Mouse (Mus musculus) C2C12 (cell line): ENCODE measurements at regions not wholly inside any gene's neighbourhood (a gene's known extent, or its start where the extent isn't known, plus 50 kb on each side); places are given as distances from the start of the nearest gene placed in this dataset.

Experiments used
- H3K27me3 ChIP-seq: one replicate; pipeline ENCODE4 v1.6.1; 2011; ENCODE audit not compliant: control insufficient read depth, insufficient read depth, insufficient read length
- H3K36me3 ChIP-seq: one replicate; pipeline ENCODE4 v1.6.1; 2011; ENCODE audit not compliant: control insufficient read depth, insufficient read depth
- H3K4me3 ChIP-seq: one replicate; pipeline ENCODE4 v1.5.1; 2011; ENCODE audit warnings: mild to moderate bottlenecking, control low read depth; ENCODE audit not compliant: poor library complexity, insufficient read depth, severe bottlenecking
- H3K79me2 ChIP-seq: one replicate; pipeline ENCODE4 v1.6.1; 2011; ENCODE audit not compliant: control insufficient read depth, insufficient read depth
- H3K79me3 ChIP-seq: one replicate; pipeline ENCODE4 v1.6.1; 2011; ENCODE audit warnings: low read depth, control low read depth
- H3ac ChIP-seq: one replicate; pipeline ENCODE3; 2011; ENCODE audit warnings: low read depth; ENCODE audit not compliant: control insufficient read depth, insufficient read length
- CEBPB ChIP-seq: IDR thresholded peaks from one replicate; pipeline ENCODE4 v1.6.1; 2011; ENCODE audit warnings: low read depth, mild to moderate bottlenecking, control low read depth, moderate library complexity
- CTCF ChIP-seq: IDR thresholded peaks from one replicate; pipeline ENCODE4 v1.5.1; 2011; ENCODE audit not compliant: control insufficient read depth, insufficient read depth, insufficient read length
- FOSL1 ChIP-seq: IDR thresholded peaks from one replicate; pipeline ENCODE4 v1.8.0; 2011; ENCODE audit warnings: mild to moderate bottlenecking, low read length; ENCODE audit not compliant: poor library complexity, insufficient read depth, severe bottlenecking
- MAX ChIP-seq: IDR thresholded peaks from one replicate; pipeline ENCODE4 v1.6.1; 2011; ENCODE audit warnings: mild to moderate bottlenecking, control low read depth
- MYOD1 ChIP-seq: IDR thresholded peaks from one replicate; pipeline ENCODE4 v1.6.1; 2011; ENCODE audit warnings: low read depth; ENCODE audit not compliant: control insufficient read depth, insufficient read length
- MYOG ChIP-seq: IDR thresholded peaks from one replicate; pipeline ENCODE4 v1.6.1; 2011; ENCODE audit not compliant: control insufficient read depth, insufficient read length; ENCODE audit errors: extremely low read depth
- USF1 ChIP-seq: IDR thresholded peaks from one replicate; pipeline ENCODE4 v1.6.1; 2011; ENCODE audit warnings: low read depth, mild to moderate bottlenecking, control low read depth, moderate library complexity

DNA sequence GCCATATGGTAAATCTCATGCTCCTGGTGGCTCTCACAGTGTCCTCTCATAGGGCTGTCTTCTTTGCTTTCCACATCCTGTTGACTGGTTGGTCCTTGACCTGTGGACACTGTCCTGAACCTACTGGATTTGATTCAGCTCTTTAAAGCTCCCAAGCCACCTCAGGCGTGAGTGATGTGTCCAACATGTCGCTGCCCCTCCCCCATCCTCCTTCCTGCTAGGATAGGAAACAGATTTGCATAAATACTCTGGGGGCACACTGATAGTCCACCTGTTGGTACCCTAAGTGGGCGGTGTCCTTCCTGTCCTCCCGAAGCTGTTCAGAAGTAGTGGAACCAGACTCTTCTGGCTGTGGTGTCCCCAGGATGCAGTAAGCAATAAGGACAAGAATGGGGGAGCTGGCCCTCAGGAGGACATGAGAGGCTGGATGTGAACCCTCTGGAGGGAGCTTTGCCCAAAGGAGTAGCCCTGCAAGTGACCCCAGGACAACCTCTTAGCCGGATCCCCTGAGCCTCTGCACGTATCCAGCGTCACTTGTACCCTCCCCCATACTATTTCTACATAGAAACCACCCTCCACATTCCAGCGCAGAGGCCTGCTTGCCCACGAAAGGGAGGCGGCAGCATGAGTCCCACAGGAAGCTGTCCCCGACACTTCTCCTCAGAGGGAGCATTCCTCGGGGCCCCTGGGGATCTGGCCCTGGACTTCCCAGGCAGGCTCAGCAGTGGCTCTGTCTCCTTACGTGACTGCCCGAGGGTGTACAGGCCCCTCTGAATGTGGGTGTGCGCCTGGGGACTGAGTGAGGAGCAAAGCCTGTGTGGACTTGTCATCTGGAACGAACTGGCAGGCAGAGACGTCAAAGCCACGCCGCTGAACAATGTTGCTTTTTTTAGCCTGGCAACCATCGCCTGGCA, 68.8 kb downstream of the Cryaa start:
- Histone ChIP-seq H3K36me3 (no peaks in the 10 kb centered on the region), H3K27me3 (no peaks in the 10 kb centered on the region), H3K4me3 (no peak overlapping the region), H3ac (no peak overlapping the region), H3K79me2 (no peaks in the 10 kb centered on the region), H3K79me3 (no peaks in the 10 kb centered on the region)
- TF ChIP-seq MYOG (no peak), CEBPB (no peak), MYOD1 (no peak), MAX (no peak), CTCF (no peak), USF1 (no peak), FOSL1 (no peak)

GRCm38 (mm10) chr17:31747563-31747962, 70.0 kb downstream of the Cryaa start:
- Histone ChIP-seq H3ac (no peak overlapping the region), H3K79me3 (no peaks in the 10 kb centered on the region)
- TF ChIP-seq CTCF, result no peak
- no peak for TF ChIP-seq CEBPB

GRCm38 (mm10) chr17:31748158-31748557, 70.6 kb downstream of the Cryaa start:
- Histone ChIP-seq H3K36me3 (no peaks in the 10 kb centered on the region), H3K79me2 (no peaks in the 10 kb centered on the region), H3K27me3 (no peaks in the 10 kb centered on the region), H3K79me3 (no peaks in the 10 kb centered on the region), H3K4me3 (no peak overlapping the region), H3ac (no peak overlapping the region)
- no peak for TF ChIP-seq MYOG
- TF ChIP-seq CEBPB, result no peak
- no peak for TF ChIP-seq CTCF
- no peak for TF ChIP-seq MAX
- no peak for TF ChIP-seq MYOD1
- TF ChIP-seq USF1, result no peak
- TF ChIP-seq FOSL1, result no peak

More at GRCm38 (mm10) chr17:31747563-31747962, 70.0 kb downstream of the Cryaa start:
- no peaks in the 10 kb centered on the region for H3K36me3 ChIP-seq
- no peaks in the 10 kb centered on the region for H3K79me2 ChIP-seq
- no peaks in the 10 kb centered on the region for H3K27me3 ChIP-seq
- H3K4me3 ChIP-seq, result no peak overlapping the region

GRCm38 (mm10) chr17:31748971-31749370, 71.4 kb downstream of the Cryaa start:
- Histone ChIP-seq H3K79me3 (no peaks in the 10 kb centered on the region), H3ac (no peak overlapping the region), H3K36me3 (no peaks in the 10 kb centered on the region), H3K79me2 (no peaks in the 10 kb centered on the region), H3K27me3 (no peaks in the 10 kb centered on the region), H3K4me3 (no peak overlapping the region)
- TF ChIP-seq FOSL1, result no peak
- no peak for TF ChIP-seq MYOD1

- Histone ChIP-seq H3K36me3 (no peaks in the 10 kb centered on the region), H3K79me3 (no peaks in the 10 kb centered on the region), H3K4me3 (no peak overlapping the region), H3ac (no peak overlapping the region), H3K79me2 (no peaks in the 10 kb centered on the region), H3K27me3 (no peaks in the 10 kb centered on the region)
- TF ChIP-seq USF1, result no peak
- TF ChIP-seq MAX, result no peak
- TF ChIP-seq MYOD1, result no peak
- TF ChIP-seq CTCF, result no peak
- TF ChIP-seq FOSL1, result no peak
- no peak for TF ChIP-seq CEBPB
- TF ChIP-seq MYOG, result no peak
These were observed 73.7 kb downstream of the Cryaa start for GRCm38 (mm10) chr17:31751262-31751661.

- Histone ChIP-seq H3K79me3 (no peaks in the 10 kb centered on the region), H3K27me3 (no peaks in the 10 kb centered on the region), H3K79me2 (no peaks in the 10 kb centered on the region), H3K4me3 (no peak overlapping the region), H3K36me3 (no peaks in the 10 kb centered on the region), H3ac (no peak overlapping the region)
- TF ChIP-seq MYOD1, result no peak
- TF ChIP-seq USF1, result no peak
- no peak for TF ChIP-seq CTCF
- no peak for TF ChIP-seq CEBPB
- no peak for TF ChIP-seq MAX
- TF ChIP-seq MYOG, result no peak
- TF ChIP-seq FOSL1, result no peak
These were observed 75.7 kb downstream of the Cryaa start for GRCm38 (mm10) chr17:31753113-31753858.
